Mouse (Mus musculus) spleen, postnatal 14 days (tissue): ENCODE measurements around the gene 2210408I21Rik.
A peak's percentile ranks its signal among the peaks of the same experiment; 100 is the strongest.
"Not testable (repeated sequence)": the region's sequence is repeated elsewhere in the genome, so short reads cannot be mapped to it uniquely, and the experiment has no call there.

Experiments used
- DNase-seq, 2 experiments: peaks; one replicate each; pipeline ENCODE4 v3.0.0; 2021 to 2022; ENCODE audit warnings: low spot score in 2 of 2

2210408I21Rik gene

DNA sequence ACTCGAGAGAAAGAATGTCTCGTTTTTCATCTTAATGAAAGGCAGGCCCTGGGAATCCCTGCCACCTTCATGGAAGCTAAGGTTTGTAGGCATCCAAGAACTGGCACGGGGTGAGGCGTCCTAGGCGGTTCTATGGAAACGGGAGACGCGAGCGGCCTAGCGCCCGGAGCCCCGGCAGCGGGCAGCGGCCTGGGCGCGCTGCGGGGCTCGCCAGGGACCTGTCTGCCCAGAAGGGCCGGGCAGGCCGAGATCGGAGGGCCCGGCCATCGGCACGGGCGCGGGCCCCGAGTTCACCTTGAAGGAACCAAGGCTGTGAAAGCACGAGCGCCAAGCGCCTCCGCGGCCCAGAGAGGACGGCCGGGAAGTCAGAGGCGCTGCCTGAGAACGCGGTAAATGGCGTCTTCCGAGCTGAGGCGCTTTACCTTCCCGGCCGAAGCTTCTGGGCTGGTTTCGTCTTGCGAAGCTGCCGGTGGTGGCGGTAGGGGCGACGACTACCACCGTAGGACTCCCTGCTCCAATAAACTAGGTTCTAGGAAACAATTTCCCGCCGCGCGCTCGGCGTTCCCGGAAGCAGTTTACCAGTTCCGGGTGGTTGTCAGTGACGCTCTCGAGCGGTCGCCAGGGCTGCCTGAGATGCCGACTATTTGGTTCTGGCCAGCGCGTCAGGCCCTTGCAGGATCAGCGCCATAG lies at the start of gene 2210408I21Rik, which contains the start of gene Slf1:
Gene 2210408I21Rik (plus strand): TSS at position 610 of the 690 bp plus-strand sequence.
Gene Slf1 (minus strand): TSS at position 543 of the 690 bp plus-strand sequence.
- peak; percentile 61 to 70 for DNase-seq

DNA sequence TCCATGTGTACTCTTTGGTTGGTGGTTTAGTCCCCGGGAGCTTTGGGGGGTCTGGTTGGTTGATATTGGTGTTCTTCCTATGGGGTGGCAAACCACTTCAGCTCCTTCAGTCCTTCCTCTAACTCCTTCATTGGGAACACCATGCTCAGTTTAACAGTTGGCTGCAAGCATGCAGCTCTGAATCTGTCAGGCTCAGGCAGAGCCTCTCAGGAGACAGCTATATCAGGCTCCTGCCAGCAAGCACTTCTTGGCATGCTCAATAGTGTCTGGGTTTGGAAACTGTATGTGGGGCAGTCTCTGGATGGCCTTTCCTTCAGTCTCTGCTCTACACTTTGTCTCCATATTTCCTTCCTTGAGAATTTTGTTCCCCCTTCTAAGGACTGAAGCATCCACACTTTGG lies 42.5 kb upstream of the 2210408I21Rik start:
- not testable (repeated sequence) for DNase-seq

DNA sequence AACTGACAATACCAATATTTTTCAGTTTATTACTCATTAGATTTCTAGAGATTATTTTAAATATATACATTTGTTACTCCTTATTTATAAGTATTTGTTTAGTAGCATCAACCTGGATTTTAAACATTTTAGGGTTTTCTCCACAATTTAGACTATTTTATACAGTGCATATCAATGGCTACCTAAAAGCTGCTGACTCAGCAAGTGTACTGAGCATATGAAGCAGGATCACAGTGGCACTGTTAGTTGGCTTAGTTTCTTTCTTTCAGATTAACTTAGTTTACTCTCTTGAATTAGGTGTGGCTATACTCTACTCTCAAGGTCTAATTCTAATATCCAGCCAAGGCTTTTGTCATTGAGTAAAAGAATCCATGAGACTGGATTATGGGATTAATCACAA lies 27.6 kb upstream of the 2210408I21Rik start:
- DNase-seq = no peak

DNA sequence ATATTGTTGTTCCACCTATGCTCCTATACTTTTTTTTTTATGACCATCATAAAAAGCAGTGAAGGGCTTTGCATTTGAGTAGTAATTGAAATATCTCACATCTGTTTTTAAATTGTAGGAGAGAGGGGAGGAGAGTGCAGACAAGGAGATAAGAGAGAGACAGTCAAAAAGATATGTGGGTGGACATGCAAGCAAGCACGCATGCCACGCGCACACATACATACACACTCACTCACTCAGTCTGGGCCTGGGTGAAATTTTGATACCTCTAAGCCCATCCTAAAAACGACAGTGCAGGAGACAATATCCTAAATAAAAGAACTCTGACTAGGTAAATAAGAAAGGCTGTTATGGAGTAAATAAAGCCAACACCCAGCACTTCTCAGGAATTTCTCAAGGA lies 16.6 kb upstream of the 2210408I21Rik start:
- DNase-seq = no peak

DNA sequence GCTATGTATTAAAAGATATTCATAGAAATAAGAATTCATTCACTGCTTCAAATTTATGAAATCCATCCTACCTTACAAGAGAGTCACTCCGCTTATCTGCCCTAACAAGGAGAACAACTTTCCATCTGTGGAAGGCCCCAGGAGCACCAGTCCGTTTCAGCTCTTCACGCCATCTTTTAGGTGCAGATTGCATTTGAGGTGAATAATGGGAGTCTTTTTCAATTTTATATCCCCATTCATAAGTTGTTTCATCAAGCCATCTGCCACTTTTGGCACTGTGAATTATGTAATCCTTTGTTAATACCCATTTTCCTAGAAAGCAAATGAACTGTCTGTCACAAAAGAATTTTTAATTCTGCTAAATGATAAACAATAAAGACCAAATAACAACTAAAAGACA lies 10.2 kb upstream of the 2210408I21Rik start:
- no peak for DNase-seq

DNA sequence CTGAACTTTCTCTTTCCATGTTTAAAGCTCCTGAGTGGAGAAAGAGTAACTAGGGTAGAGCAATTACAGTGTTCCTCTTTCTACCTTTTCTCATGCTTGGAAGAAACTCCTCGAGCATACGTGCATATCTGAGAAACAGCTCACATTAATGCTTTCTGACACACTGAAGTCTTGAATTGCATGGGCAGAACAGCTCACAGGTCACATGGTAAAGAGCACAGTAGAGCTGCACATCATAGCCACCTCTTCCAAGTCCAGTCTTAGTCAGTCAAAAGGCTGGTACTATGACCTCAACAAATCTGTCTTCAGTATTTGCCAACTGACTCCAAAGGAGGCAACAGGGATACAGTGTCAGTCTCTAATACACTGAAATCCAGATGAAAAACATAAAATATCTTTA lies 7.1 kb upstream of the 2210408I21Rik start:
- DNase-seq = no peak

DNA sequence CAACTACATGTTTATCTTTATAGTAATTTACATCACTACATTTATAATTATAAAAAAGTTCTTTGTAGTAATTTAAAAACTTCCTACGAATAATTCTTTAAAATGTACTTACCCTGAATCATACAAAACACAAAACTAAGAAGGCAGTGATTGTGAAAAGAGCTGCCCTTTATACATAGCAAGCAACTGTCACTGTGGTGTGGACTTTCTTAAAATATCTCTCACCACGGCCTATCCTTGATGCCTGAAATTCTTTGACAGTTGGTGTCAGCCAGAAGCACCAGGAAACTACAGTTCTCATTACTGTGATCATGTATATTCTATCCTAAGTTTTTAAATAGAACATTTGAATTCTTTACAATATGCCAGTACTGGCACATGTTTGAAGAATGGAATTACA lies 4.2 kb upstream of the 2210408I21Rik start:
- DNase-seq = no peak

DNA sequence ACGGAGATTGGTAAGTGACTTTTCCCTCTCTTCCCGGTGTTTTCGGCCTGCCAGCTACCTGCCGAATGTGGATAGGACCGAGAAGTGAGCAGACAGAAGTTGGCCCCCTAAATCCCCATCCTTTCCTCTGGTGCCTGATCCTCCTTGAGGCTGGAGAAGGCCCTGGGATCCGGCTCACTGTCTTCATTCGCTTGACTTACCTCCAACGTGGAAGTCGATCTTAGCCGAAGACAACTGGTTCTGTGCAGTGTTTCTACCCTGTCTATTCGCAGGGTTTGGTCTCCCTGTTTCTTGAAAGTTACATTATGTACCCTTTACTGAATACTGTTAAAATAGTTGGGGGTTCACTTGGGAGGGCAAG lies 261 bp downstream of the 2210408I21Rik start:
- no peak for DNase-seq

DNA sequence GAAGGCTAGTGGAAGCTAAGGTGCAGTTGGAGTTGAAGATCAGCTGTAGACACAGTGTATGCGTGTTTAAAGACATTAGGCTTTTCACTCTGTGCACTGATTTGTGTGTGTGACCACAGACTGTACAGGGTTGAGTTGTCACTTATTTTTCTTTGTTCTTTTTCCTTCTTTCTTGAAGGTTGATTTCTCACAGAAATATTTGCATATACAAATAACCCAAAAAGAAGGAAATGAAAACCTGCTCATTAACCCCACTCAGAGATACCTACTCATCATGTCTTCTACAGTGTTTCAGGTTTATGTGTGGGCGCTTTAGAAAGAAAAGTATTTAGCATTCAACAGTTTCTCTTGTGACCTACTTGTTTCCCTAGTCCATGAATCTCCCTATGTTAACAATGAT lies 5.5 kb downstream of the 2210408I21Rik start:
- no peak for DNase-seq

DNA sequence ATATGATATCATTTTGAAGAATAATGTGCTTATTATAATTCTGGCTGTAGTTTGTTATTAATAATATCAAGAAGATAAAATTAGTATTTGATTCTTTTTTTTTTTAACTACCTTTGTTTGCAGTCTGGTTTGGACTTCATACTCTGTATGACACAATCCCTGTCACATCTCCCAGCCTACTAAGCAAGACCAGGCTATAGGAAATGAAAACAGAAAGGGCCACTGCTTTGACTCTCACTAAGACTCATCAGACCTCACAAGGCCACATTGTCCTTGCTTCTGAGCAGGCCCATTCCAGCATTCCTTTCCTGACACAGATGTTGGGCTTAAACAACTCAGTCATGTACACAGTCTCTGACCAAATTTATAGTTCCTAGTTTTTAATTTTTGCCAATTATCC lies 42.6 kb downstream of the 2210408I21Rik start:
- no peak for DNase-seq

DNA sequence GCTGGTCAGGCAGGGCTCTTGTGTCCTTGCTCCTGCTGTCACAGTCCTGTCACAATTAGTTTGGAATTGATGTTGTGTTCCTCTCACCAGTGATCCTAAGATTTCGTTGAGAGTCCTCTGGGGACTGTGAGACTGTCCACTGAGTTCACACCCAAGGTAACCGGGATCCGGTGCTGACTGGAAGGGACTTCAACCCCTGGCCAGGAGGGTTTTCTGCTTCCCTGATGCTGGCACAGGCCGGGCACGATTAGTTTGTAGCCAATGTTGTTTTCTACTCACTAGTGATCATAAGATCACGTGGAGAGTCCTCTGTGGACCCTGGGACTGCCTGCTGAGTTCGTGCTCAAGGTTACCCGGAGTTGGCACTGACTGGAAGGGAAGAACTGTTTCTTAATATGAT lies 55.3 kb downstream of the 2210408I21Rik start:
- no peak for DNase-seq

DNA sequence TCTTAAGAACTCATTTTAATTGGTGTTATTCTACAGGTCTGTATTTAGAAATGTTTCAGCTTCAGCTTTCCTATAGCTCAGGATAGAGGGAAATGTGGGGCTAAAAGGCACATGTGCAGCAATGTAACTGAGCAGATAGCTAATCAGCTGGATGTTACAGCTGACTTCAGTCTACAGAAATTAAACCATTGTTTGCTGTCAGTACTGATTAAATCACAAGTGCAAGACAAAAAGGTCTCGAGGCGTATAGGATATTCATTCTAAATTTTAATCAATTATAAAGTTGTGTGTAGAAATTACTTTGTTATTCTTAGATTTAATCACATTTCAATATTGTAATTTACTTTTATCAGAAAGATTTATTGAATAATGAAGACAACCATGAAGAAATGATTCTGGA lies 56.9 kb downstream of the 2210408I21Rik start:
- no peak for DNase-seq

DNA sequence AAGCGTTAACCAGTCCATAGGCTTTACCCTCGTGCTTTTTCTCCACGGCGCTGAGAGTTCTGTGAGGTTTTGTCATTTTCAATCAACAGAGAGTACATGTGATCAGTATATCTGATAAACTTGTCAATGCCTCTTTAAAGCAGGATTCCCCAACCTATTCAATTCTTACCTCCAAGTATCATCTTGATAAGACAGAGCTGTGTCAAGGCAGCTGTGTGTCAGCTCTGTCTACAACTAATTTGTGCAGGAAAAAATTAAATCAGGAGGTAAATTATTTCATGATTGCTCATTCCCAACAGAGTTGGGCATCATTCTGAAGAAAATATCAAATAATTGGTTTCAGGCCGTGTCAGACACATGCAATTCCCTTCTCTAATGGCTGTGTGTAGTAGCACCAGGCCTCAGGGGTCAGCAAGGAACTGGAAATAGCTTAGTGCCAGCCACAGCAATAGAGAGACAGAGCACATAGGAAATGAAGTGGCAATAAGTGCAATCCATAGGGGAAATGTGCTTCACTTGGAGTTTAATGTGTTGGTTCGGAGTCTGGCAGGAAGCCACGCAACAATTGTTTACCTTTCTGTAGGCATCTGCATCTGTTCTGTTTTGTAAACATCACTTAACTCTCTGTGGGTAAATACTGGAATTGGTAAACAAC lies 73.6 kb downstream of the 2210408I21Rik start:
- DNase-seq = no peak

DNA sequence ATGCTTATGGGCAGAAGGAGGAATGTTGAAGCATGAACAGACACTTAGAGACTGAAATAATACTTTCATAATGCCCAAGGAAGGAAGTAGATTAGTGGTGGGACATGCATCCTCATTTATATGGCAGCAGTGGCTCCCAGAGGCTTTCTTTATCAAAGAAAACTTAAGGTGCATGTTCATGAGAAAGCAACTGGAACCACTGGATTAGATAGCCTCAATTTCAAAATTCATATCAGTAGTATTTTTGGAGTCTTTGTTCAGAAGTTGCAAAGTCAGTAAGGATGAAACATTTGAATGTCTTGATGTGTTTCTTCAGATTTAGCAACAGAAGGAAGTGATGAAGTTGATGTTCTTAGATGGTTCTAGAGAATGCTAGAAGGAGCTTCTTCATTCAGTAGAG lies 77.9 kb downstream of the 2210408I21Rik start:
- DNase-seq = no peak

DNA sequence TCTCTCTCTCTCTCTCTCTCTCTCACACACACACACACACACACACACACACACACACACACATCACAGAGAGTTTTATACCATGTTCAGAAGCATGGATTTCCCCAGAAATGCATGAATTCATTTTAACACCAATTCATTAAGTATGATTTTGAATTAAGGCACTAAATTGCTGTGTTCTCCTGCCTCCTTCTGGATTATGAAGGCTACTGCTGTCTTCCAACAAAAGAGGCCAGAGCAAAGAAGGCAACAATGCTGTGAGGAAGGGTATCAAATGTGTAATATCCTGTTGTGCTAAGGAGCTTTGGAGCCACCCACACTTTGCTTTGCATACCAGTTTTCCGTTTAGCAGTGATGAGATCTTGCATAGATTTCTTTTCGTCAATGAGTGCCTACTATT lies 80.1 kb downstream of the 2210408I21Rik start:
- no peak for DNase-seq

DNA sequence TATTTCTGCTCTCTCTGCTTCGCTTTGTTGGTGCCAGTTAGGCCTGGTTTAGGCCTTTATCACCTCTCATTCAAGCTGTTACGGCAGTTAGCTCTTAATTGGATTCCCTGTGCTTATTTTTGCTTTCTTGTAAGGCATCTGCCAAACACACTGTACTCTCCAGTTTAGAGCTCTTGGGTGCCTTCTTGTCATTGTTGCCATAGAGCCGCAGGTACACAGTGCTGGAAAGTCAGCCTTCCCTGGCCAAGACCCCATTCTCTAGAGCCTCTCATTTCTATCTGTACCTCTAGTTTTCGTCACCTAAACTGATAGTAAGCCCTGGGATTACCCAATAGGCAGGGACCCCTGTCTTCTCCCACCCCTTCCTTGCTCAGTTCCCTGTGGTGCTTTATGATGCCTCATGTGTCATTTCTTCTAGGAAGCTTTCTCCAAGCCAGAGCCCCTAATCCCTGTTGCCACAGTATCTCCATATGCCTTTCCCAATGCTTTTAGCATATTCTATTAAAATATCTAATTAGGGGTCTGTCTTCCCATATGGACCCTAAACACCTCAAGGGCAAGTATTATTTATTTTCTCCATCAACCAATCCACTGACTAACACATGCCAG lies 82.4 kb downstream of the 2210408I21Rik start:
- no peak for DNase-seq

DNA sequence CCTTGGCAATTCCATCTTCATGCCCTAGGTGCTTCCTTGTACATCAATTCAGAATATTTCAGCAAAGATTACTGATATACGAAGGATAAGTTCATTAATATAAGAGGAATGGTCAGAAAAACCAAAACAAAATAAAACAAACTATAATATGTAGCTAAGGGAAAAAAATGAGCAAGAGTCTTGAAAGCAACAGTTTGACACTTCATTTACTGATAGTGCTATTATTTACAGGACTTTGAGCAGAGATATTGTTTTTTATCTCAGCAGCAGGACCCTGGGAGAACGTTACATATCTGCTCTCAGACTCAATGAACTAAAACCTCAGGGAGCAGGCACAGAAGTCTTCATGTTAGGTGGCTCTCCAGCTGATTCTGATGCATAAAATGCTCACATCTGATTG lies 85.7 kb downstream of the 2210408I21Rik start:
- DNase-seq = no peak

DNA sequence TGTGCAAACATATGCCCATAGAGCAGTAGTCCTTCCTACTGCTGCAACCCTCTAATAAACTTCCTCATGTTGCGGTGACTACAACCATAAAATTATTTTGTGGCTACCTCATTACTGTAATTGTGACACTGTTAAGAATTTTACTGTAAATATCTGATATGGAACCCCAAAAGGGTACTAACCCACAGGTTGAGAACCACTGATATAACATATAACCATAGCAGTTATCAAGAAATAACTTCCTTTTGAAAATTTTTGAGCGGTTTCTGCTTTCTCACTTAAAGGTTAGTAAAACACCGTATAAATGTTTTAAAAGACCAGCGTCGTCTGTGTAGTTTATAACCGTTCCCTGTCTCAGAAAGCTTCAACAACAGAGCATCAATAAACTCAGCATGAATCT lies 121.2 kb downstream of the 2210408I21Rik start:
- DNase-seq = no peak

DNA sequence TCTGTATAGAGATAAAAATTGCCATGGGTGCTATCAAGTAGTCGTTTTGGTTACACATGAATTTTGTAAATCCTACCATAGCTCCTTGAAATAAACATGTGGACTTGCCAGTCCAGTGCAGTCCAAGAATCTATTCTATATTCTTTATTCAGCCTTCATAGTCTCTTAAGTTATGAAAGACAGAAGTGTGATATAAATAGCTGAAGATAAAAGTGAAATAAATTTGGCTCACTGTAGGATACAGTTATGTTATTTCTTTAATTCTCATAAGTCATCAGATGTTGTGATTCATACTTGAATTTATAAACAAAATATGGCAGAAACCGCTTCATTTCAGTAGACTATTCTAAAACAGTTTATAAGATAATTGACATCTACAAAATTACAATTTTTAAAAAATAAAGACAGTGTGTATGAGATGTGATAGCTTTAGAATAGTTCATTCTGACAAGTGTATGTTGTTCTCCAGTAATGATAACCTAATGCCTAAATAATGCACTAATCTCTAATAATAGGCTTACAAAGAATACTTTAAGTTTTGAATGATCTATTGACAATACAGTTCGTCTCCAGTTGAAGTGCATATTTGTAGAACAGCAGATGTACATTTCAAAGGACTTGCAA lies 127.5 kb downstream of the 2210408I21Rik start:
- no peak for DNase-seq

DNA sequence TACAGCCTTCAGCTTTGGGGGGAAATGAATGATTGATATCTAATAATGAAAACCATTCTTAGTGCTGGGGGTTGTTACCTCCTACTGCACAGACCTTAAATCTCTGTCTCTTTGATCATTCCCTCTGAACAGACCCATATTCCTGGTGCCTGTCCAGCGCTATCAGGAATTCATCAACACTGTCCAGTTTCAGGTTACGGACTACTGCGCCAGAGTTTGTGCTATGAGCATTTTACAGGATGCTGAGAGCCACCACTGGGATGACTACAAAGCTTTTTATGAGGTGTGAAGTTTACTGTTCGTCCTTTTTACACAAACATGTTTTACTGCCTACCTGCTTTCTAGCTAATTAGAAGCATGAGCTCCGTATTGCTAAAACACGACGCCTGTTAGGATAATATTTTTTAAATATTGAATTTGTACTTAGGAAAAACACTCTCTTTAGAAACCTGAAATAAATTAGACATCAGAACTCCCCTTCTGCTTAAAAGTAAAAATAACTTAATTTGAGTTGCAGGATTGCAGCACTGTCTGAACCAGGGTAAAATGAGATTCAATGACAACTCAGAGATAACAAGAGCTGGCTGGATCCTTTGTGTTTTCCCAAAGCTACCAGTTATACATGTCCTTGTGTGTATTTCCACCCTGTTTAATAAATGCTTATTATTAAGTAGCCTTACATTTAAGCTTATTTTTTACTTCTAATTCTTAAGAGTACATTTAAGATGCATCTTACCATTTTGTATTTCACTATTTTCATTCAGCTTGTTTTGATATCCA lies 128.2 kb downstream of the 2210408I21Rik start:
- DNase-seq = no peak

DNA sequence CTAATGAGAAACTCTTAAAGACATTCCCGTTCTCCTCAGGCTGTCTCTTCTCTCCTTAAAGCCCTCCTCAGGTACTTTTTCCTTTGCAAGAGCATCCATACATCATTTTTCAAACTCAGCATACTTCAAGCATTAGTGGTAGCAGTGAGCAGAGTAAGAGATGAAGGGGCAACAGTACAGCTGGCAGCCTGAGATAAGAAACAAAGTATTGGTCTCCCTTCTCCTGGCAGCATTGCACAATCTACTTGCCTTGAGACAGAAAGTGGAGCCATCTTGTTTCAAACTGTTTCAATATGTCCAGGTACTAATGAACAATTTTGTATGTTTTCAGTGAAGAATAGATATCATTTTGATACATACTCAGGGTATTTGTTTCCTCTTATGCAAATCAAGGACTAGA lies 129.1 kb downstream of the 2210408I21Rik start:
- DNase-seq = no peak

DNA sequence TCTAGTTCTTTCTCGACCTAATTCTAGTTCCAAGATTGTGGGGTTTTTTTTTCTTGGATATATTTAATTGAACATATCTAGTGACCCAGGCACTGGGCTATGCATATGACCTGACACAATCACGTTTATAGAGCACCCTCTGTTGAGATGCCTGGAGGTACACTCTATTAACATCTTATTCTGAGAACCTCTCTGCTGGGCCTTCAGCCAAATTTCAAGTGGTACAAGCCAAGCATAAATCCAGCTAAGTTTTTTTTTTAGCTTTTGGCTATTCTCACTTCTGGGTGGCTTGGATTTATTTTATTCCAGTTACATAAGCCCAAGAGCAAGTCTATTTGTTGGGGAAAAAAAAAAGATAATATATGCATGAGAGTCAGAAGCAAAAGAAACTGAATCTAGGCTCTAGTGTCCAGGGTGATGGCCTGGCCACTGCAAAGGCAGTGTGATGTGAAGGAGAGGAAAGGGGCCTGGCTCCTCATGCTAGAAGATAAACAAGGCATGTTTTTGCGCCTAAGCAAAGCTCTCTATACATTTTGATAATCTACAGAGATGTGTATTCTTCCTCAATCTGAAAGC lies 139.9 kb downstream of the 2210408I21Rik start:
- no peak for DNase-seq
